Mouse (Mus musculus): Measurements from ENCODE around the gene Upf2. TPM values are rescaled to one million over a fixed set of nuclear protein-coding genes. Genes with fewer than 3 reads are reported as not detected.

Gene Upf2
- polyA plus RNA-seq, 1 experiment from 2014 or later, result 14.0 TPM

DNA sequence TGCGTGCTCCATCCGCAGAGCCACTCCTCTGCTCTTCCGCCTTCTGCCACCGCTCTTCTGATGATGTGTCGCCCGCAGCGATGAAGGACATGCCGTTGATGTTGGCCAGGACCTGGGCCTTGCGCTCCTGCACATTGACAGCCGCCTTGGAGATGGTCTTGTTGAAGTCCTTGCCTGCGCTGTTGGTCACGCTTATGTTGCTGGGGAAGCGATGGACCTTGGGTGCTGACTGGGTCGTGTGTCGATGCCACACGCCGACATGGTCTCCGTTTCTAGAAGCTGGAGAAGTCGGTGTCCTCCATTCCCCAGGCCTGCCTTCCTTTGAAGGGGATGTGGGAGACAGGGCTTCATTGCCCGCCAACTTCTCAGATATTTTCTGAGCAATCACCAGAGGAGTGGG is 149.5 kb downstream of the Upf2 start:
- ATAC-seq (ENCODE audit: low FRiP score), result no peak
- H3K4me1 ChIP-seq, result peaks cover 12% of the 10 kb centered on the region
- 45% methylated on average over 20 of the region's 20 CpGs for WGBS
- no peaks in the 10 kb centered on the region for H3K9me3 ChIP-seq
- peak overlapping the region; percentile 49 for H3K4me3 ChIP-seq (replicated peaks)
- peak overlapping the region; percentile 47 for H3K9ac ChIP-seq
- peaks cover 21% of the 10 kb centered on the region for H3K27me3 ChIP-seq
- no peaks in the 10 kb centered on the region for H3K36me3 ChIP-seq (replicated peaks)
- peak overlapping the region; percentile 91 for H3K4me2 ChIP-seq
- no peak overlapping the region for H3K27ac ChIP-seq

DNA sequence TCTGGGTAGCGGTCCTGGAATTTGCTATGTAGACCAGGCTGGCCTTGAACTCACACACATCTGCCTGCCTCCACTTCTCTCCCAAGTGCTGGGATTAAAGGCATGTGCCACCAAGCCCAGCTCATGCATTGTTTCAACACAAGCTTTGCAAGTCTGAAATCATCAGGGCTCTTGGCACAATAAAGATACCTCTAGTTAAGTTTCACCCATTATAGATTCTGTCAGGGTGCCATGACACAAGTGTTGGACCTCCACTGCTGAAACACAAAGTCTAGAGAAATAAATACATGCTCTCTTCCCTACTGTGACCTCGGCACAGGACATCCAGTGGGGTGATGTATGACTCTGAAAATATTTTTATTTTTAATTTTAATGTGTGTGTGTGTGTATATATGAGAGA is 154.2 kb downstream of the Upf2 start:
- H3K4me3 ChIP-seq (replicated peaks), result no peak overlapping the region
- no peak for ATAC-seq (ENCODE audit: low FRiP score)
- H3K27me3 ChIP-seq, result peaks cover 13% of the 10 kb centered on the region
- no peaks in the 10 kb centered on the region for H3K36me3 ChIP-seq (replicated peaks)
- WGBS, result 92% methylated on average over 2 of the region's 2 CpGs
- no peak overlapping the region for H3K9ac ChIP-seq
- no peaks in the 10 kb centered on the region for H3K9me3 ChIP-seq
- H3K4me2 ChIP-seq, result no peak overlapping the region
- H3K27ac ChIP-seq, result no peak overlapping the region
- peaks cover 4% of the 10 kb centered on the region for H3K4me1 ChIP-seq

Other genes starting within 250 kb of the Upf2 start
- gene Camk1d, start 237.0 kb upstream of the Upf2 start, polyA plus RNA-seq (2016; fragmentation: Nextera tagmentation; extraction: Ambion mirVana), result 2.7 and 2.9 TPM in 2 replicates
- gene Nudt5, start 106.5 kb upstream of the Upf2 start, polyA plus RNA-seq (2016; fragmentation: Nextera tagmentation; extraction: Ambion mirVana), result 70.7 and 75.4 TPM in 2 replicates
- 361 and 372 TPM in 2 replicates for gene Cdc123, start 106.3 kb upstream of the Upf2 start, polyA plus RNA-seq (2016; fragmentation: Nextera tagmentation; extraction: Ambion mirVana)
- gene Gm13199, start 88.5 kb upstream of the Upf2 start, polyA plus RNA-seq (2016; fragmentation: Nextera tagmentation; extraction: Ambion mirVana), result 1.8 and 3.1 TPM in 2 replicates
- 79.8 and 85.5 TPM in 2 replicates for gene Sec61a2, start 56.0 kb upstream of the Upf2 start, polyA plus RNA-seq (2016; fragmentation: Nextera tagmentation; extraction: Ambion mirVana)
- gene Dhtkd1, start 8.7 kb upstream of the Upf2 start, polyA plus RNA-seq (2016; fragmentation: Nextera tagmentation; extraction: Ambion mirVana), result 3.7 and 4.6 TPM in 2 replicates
- 2.6 and 3.1 TPM in 2 replicates for gene Proser2, start 178.7 kb downstream of the Upf2 start, polyA plus RNA-seq (2016; fragmentation: Nextera tagmentation; extraction: Ambion mirVana)

All from forebrain, embryonic 12.5 days (tissue).